Mouse (Mus musculus): ENCODE results near the gene 1700021F05Rik. TPM values are rescaled to one million over a fixed set of nuclear protein-coding genes. Genes with fewer than 3 reads are reported as not detected.

1700021F05Rik gene
- 40.1 and 51.7 TPM in 2 replicates for polyA plus RNA-seq (2015; fragmentation: Nextera tagmentation; extraction: Ambion mirVana)

- H3K9ac ChIP-seq = peak within 1 kb of the TSS; percentile 92
- H3K36me3 ChIP-seq = peaks cover 5% of the 10 kb centered on the region; the same call in 1 of the 2 replicates
- H3K4me3 ChIP-seq (replicated peaks) = peak within 1 kb of the TSS; percentile 91
- peak within 1 kb of the TSS; percentile 78 for H3K27ac ChIP-seq
- peak within 1 kb of the TSS; percentile 79 for H3K4me2 ChIP-seq
- under 1% methylated on average over 52 of the region's 56 CpGs for WGBS (ENCODE audit: insufficient replicate concordance)
- peak; percentile 92 for DNase-seq
- ATAC-seq (ENCODE audit: low read depth) = peak; percentile 99
- no peaks in the 10 kb centered on the region for H3K9me3 ChIP-seq (replicated peaks)
- no peaks in the 10 kb centered on the region for H3K27me3 ChIP-seq
- H3K4me1 ChIP-seq (replicated peaks) = peaks cover 24% of the 10 kb centered on the region
These were observed at the start of gene 1700021F05Rik for GRCm38 (mm10) chr10:43540442-43541152. Gene 1700021F05Rik, minus strand, starts transcription at chr10:43540994.

GRCm38 (mm10) chr10:43588470-43589177 is 47.8 kb upstream of the 1700021F05Rik start:
- ATAC-seq (ENCODE audit: low read depth) (peak; percentile 31; the same call in 1 of the 2 replicates), DNase-seq (no peak)
- Histone ChIP-seq H3K4me3 (replicated peaks) (no peak overlapping the region), H3K4me2 (0 out of 2 replicates have a peak overlapping the region, but pooled peaks have one; percentile 8), H3K27me3 (no peaks in the 10 kb centered on the region), H3K36me3 (peaks cover 30% of the 10 kb centered on the region), H3K9me3 (replicated peaks) (no peaks in the 10 kb centered on the region), H3K4me1 (replicated peaks) (peaks cover 75% of the 10 kb centered on the region), H3K27ac (peak overlapping the region; percentile 88), H3K9ac (peak overlapping the region; percentile 63)
- 40% methylated on average over 8 of the region's 8 CpGs for WGBS (ENCODE audit: insufficient replicate concordance)

GRCm38 (mm10) chr10:43584538-43584937 is 43.7 kb upstream of the 1700021F05Rik start:
- Histone ChIP-seq H3K4me1 (replicated peaks) (peaks cover 63% of the 10 kb centered on the region), H3K27ac (peak overlapping the region; percentile 88), H3K9me3 (replicated peaks) (no peaks in the 10 kb centered on the region), H3K27me3 (no peaks in the 10 kb centered on the region), H3K4me3 (replicated peaks) (no peak overlapping the region), H3K9ac (no peak overlapping the region), H3K4me2 (no peak overlapping the region), H3K36me3 (peaks cover 69% of the 10 kb centered on the region)
- WGBS (ENCODE audit: insufficient replicate concordance) = 86% methylated on average over 4 of the region's 4 CpGs
- ATAC-seq (ENCODE audit: low read depth) = peak; percentile 38
- no peak for DNase-seq

- H3K36me3 ChIP-seq = peaks cover 65% of the 10 kb centered on the region
- 13% methylated on average over 3 of the region's 3 CpGs for WGBS (ENCODE audit: insufficient replicate concordance)
- DNase-seq = peak; percentile 42
- no peaks in the 10 kb centered on the region for H3K27me3 ChIP-seq
- H3K4me2 ChIP-seq = peak overlapping the region; percentile 91
- peaks cover 52% of the 10 kb centered on the region for H3K4me1 ChIP-seq (replicated peaks)
- no peak for ATAC-seq (ENCODE audit: low read depth)
- H3K27ac ChIP-seq = peak overlapping the region; percentile 98
- no peaks in the 10 kb centered on the region for H3K9me3 ChIP-seq (replicated peaks)
- H3K4me3 ChIP-seq (replicated peaks) = peak overlapping the region; percentile 96
- peak overlapping the region; percentile 99 for H3K9ac ChIP-seq
These were observed 40.5 kb upstream of the 1700021F05Rik start for GRCm38 (mm10) chr10:43581260-43581659.

GRCm38 (mm10) chr10:43580649-43581078 is 39.9 kb upstream of the 1700021F05Rik start:
- Histone ChIP-seq H3K27ac (peak overlapping the region; percentile 98), H3K4me1 (replicated peaks) (peaks cover 56% of the 10 kb centered on the region), H3K4me2 (peak overlapping the region; percentile 91), H3K4me3 (replicated peaks) (peak overlapping the region; percentile 96), H3K9me3 (replicated peaks) (no peaks in the 10 kb centered on the region), H3K36me3 (peaks cover 59% of the 10 kb centered on the region), H3K27me3 (no peaks in the 10 kb centered on the region), H3K9ac (peak overlapping the region; percentile 99)
- DNase-seq (peak; percentile 41), ATAC-seq (ENCODE audit: low read depth) (no peak)
- WGBS (ENCODE audit: insufficient replicate concordance) = 2% methylated on average over 15 of the region's 15 CpGs

GRCm38 (mm10) chr10:43579381-43580261 is 38.8 kb upstream of the 1700021F05Rik start:
- DNase-seq = peak; percentile 52
- Histone ChIP-seq H3K4me2 (peak overlapping the region; percentile 91), H3K4me3 (replicated peaks) (peak overlapping the region; percentile 96), H3K4me1 (replicated peaks) (peaks cover 57% of the 10 kb centered on the region), H3K9me3 (replicated peaks) (no peaks in the 10 kb centered on the region), H3K27me3 (no peaks in the 10 kb centered on the region), H3K9ac (peak overlapping the region; percentile 99), H3K36me3 (peaks cover 49% of the 10 kb centered on the region), H3K27ac (peak overlapping the region; percentile 98)
- ATAC-seq (ENCODE audit: low read depth) = peak; percentile 32
- under 1% methylated on average over 49 of the region's 49 CpGs for WGBS (ENCODE audit: insufficient replicate concordance)

- Histone ChIP-seq H3K4me2 (peak overlapping the region; percentile 91), H3K9me3 (replicated peaks) (no peaks in the 10 kb centered on the region), H3K9ac (peak overlapping the region; percentile 99), H3K4me1 (replicated peaks) (peaks cover 54% of the 10 kb centered on the region), H3K27me3 (no peaks in the 10 kb centered on the region), H3K27ac (peak overlapping the region; percentile 98), H3K36me3 (peaks cover 41% of the 10 kb centered on the region), H3K4me3 (replicated peaks) (peak overlapping the region; percentile 96)
- DNase-seq (peak; percentile 86), ATAC-seq (ENCODE audit: low read depth) (peak; percentile 86)
- WGBS (ENCODE audit: insufficient replicate concordance) = 1% methylated on average over 60 of the region's 65 CpGs
These were observed 38.1 kb upstream of the 1700021F05Rik start for GRCm38 (mm10) chr10:43578754-43579380.

GRCm38 (mm10) chr10:43578366-43578753 is 37.6 kb upstream of the 1700021F05Rik start:
- DNase-seq (peak; percentile 65), ATAC-seq (ENCODE audit: low read depth) (peak; percentile 66)
- Histone ChIP-seq H3K36me3 (peaks cover 36% of the 10 kb centered on the region), H3K4me3 (replicated peaks) (peak overlapping the region; percentile 96), H3K27ac (peak overlapping the region; percentile 98), H3K4me1 (replicated peaks) (peaks cover 53% of the 10 kb centered on the region), H3K9ac (peak overlapping the region; percentile 99), H3K9me3 (replicated peaks) (no peaks in the 10 kb centered on the region), H3K4me2 (peak overlapping the region; percentile 91), H3K27me3 (no peaks in the 10 kb centered on the region)
- WGBS (ENCODE audit: insufficient replicate concordance) = under 1% methylated on average over 32 of the region's 32 CpGs

GRCm38 (mm10) chr10:43577997-43578331 is 37.2 kb upstream of the 1700021F05Rik start, which contains the start of gene Cd24a:
Gene Cd24a, plus strand, starts transcription at chr10:43578284.
- Histone ChIP-seq H3K4me2 (peak within 1 kb of the TSS; percentile 91), H3K27me3 (no peaks in the 10 kb centered on the region), H3K4me1 (replicated peaks) (peaks cover 49% of the 10 kb centered on the region), H3K4me3 (replicated peaks) (peak within 1 kb of the TSS; percentile 96), H3K27ac (peak within 1 kb of the TSS; percentile 98), H3K36me3 (peaks cover 32% of the 10 kb centered on the region), H3K9ac (peak within 1 kb of the TSS; percentile 99), H3K9me3 (replicated peaks) (no peaks in the 10 kb centered on the region)
- DNase-seq = no peak
- 2% methylated on average over 6 of the region's 6 CpGs for WGBS (ENCODE audit: insufficient replicate concordance)
- ATAC-seq (ENCODE audit: low read depth) = no peak

GRCm38 (mm10) chr10:43577299-43577996 is 36.7 kb upstream of the 1700021F05Rik start:
- Histone ChIP-seq H3K9ac (peak overlapping the region; percentile 99), H3K4me1 (replicated peaks) (peaks cover 45% of the 10 kb centered on the region)

More at GRCm38 (mm10) chr10:43577299-43577996, 36.7 kb upstream of the 1700021F05Rik start:
- H3K27me3 ChIP-seq = no peaks in the 10 kb centered on the region
- DNase-seq = peak; percentile 54
- H3K27ac ChIP-seq = peak overlapping the region; percentile 98
- peaks cover 27% of the 10 kb centered on the region for H3K36me3 ChIP-seq
- H3K4me2 ChIP-seq = peak overlapping the region; percentile 91
- peak; percentile 8; the same call in 1 of the 2 replicates for ATAC-seq (ENCODE audit: low read depth)
- 24% methylated on average over 19 of the region's 19 CpGs for WGBS (ENCODE audit: insufficient replicate concordance)
- H3K4me3 ChIP-seq (replicated peaks) = peak overlapping the region; percentile 96
- no peaks in the 10 kb centered on the region for H3K9me3 ChIP-seq (replicated peaks)

All from liver, embryonic 13.5 days (tissue).